Mouse (Mus musculus): ENCODE measurements around the gene 2700049A03Rik. TPM values are rescaled to one million over a fixed set of nuclear protein-coding genes. Genes with fewer than 3 reads are reported as not detected.

2700049A03Rik gene
- 11.2 and 13.5 TPM in 2 replicates for polyA plus RNA-seq (2012; rRNA removed)

DNA sequence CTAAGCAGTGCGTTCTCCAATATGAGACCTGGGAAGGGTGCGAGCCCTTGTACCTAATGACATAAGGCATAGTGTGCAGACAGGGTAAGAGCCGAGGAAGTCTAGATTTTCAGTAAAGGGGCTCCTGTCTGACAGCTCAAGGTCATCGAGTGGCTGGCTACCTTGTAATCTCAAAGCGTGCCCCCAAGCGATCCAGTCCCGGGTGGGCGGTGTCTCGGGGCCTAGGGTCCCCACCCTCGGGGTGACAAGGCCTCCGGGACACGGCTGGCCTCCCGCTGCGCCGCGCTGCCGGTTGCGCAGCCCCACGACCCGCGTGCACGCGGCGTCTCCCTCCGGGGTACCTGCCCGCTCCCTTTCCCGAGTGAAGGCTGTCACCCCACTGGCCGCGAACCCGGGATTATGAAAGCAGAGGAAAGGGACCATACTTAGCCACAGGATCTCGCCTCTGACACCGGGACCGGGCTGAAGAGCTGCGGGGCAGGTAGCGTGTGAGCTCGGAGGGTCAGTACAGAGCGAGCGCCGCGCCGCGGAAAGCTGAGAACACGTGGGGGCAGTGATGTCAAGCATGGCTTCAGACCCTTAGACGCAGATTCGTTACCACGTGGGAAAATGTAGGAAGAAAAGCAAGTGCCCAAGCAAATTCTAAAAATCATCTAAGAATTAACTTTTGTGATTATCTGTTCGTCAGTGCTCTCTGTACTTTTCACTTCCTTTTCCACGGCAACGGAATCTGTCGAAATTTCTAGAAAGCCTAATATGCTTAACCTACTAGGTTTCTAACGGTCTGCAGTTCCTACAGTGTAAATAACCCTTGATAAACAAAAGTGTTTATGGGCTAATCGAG, at the start of gene 2700049A03Rik, which contains the start of gene Timm9:
TSS of gene 2700049A03Rik (plus strand) at position 719 of the 844 bp plus-strand sequence.
TSS of gene Timm9 (minus strand) at position 555 of the 844 bp plus-strand sequence.

DNA sequence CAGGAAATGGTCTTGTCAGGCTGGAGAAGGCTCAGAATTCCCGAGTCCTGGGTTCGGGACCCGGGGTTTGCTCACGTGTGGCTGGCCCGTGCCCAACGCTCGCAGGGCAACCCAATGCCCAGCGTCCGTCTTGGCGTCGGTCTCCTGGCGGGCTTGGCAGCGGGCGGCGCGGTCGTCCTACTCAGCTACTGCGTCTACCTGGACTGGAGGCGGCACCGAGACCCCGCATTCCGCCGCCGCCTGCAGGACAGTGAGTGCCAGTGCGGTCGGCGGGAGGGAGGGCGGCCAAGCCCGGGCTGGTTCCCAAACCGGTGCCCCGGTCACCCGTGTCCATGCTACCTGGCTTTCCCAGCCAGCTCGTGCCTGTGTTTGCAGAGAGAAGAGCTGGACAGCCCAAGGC, 25.3 kb upstream of the 2700049A03Rik start, which contains the start of gene Tomm20l:
TSS of gene Tomm20l (plus strand) at position 98 of the 400 bp plus-strand sequence.

Other genes starting within 250 kb of the 2700049A03Rik start
- 118 and 129 TPM in 2 replicates for gene Actr10, start 199.0 kb upstream of the 2700049A03Rik start, polyA plus RNA-seq (2012; rRNA removed)
- 250 and 275 TPM in 2 replicates for gene Psma3, start 162.2 kb upstream of the 2700049A03Rik start, polyA plus RNA-seq (2012; rRNA removed)
- gene Arid4a, start 120.9 kb upstream of the 2700049A03Rik start, polyA plus RNA-seq (2012; rRNA removed) = 15.9 and 17.8 TPM in 2 replicates
- not detected in 2 replicates for gene Tomm20l, start 25.4 kb upstream of the 2700049A03Rik start, polyA plus RNA-seq (2012; rRNA removed)
- 60.8 and 60.9 TPM in 2 replicates for gene Timm9, start 164 bp upstream of the 2700049A03Rik start, polyA plus RNA-seq (2012; rRNA removed)
- 50.2 and 55.9 TPM in 2 replicates for gene Dact1, start 173.0 kb downstream of the 2700049A03Rik start, polyA plus RNA-seq (2012; rRNA removed)